Mouse (Mus musculus): ENCODE results near the gene Asz1. TPM values are rescaled to one million over a fixed set of nuclear protein-coding genes. Genes with fewer than 3 reads are reported as not detected.

The Asz1 gene
- not detected for total RNA-seq (2021)
- long read RNA-seq, experiment 1 = 0 reads
- long read RNA-seq, experiment 2 = 0 reads

- Histone ChIP-seq H3K27ac (no peak within 1 kb of the TSS), H3K4me3 (no peak within 1 kb of the TSS)
- TF ChIP-seq CTCF (IDR thresholded peaks at IDR 0.05) = no peak
- no peak for DNase-seq
- intact Hi-C loops (cut with DNase I) = no loop called here
Observed at GRCm38 (mm10) chr6:18108934-18109333, at the start of gene Asz1. Gene Asz1, minus strand, starts transcription at chr6:18109061.

- no peak for TF ChIP-seq CTCF (IDR thresholded peaks at IDR 0.05)
- intact Hi-C loops (cut with DNase I) = no loop called here
- Histone ChIP-seq H3K4me3 (no peak overlapping the region), H3K27ac (no peak overlapping the region)
- DNase-seq = peak; percentile 47
Observed at GRCm38 (mm10) chr6:18153031-18153430, 44.2 kb upstream of the Asz1 start.

- intact Hi-C loops (cut with DNase I) = no loop called here
- peak; percentile 4; the same call in 1 of the 2 replicates for TF ChIP-seq CTCF (IDR thresholded peaks at IDR 0.05)
- Histone ChIP-seq H3K4me3 (no peak overlapping the region), H3K27ac (no peak overlapping the region)
- DNase-seq = no peak
Observed at GRCm38 (mm10) chr6:18135246-18135645, 26.4 kb upstream of the Asz1 start.

- Histone ChIP-seq H3K27ac (no peak overlapping the region), H3K4me3 (no peak overlapping the region)
- no peak for DNase-seq
- TF ChIP-seq CTCF (IDR thresholded peaks at IDR 0.05) = no peak
- intact Hi-C loops (cut with DNase I) = no loop called here
Observed at GRCm38 (mm10) chr6:18128059-18128458, 19.2 kb upstream of the Asz1 start.

GRCm38 (mm10) chr6:18127206-18127983 lies 18.5 kb upstream of the Asz1 start:
- TF ChIP-seq CTCF (IDR thresholded peaks at IDR 0.05) = no peak
- no peak overlapping the region for H3K4me3 ChIP-seq
- no peak overlapping the region for H3K27ac ChIP-seq
- no peak for DNase-seq
- intact Hi-C loops (cut with DNase I) = no loop called here

- TF ChIP-seq CTCF (IDR thresholded peaks at IDR 0.05) = no peak
- no peak for DNase-seq
- intact Hi-C loops (cut with DNase I) = no loop called here
- H3K4me3 ChIP-seq = no peak overlapping the region
- H3K27ac ChIP-seq = no peak overlapping the region
Observed at GRCm38 (mm10) chr6:18096861-18097260, 12.0 kb downstream of the Asz1 start.

GRCm38 (mm10) chr6:18089098-18089497 lies 19.8 kb downstream of the Asz1 start:
- intact Hi-C loops (cut with DNase I) = no loop called here
- Histone ChIP-seq H3K4me3 (no peak overlapping the region), H3K27ac (no peak overlapping the region)
- no peak for DNase-seq
- TF ChIP-seq CTCF (IDR thresholded peaks at IDR 0.05) = no peak

- DNase-seq = no peak
- Histone ChIP-seq H3K27ac (no peak overlapping the region), H3K4me3 (no peak overlapping the region)
- intact Hi-C loops (cut with DNase I) = no loop called here
- peak; percentile 26; the same call in 1 of the 2 replicates for TF ChIP-seq CTCF (IDR thresholded peaks at IDR 0.05)
Observed at GRCm38 (mm10) chr6:18087160-18087804, 21.6 kb downstream of the Asz1 start.

GRCm38 (mm10) chr6:18078615-18079014 lies 30.2 kb downstream of the Asz1 start:
- no peak for DNase-seq
- Histone ChIP-seq H3K4me3 (no peak overlapping the region), H3K27ac (no peak overlapping the region)
- intact Hi-C loops (cut with DNase I) = no loop called here
- peak; percentile 59 for TF ChIP-seq CTCF (IDR thresholded peaks at IDR 0.05)

GRCm38 (mm10) chr6:18076986-18077385 lies 31.9 kb downstream of the Asz1 start:
- H3K27ac ChIP-seq = no peak overlapping the region
- intact Hi-C loops (cut with DNase I) = no loop called here
- no peak for DNase-seq
- no peak overlapping the region for H3K4me3 ChIP-seq
- TF ChIP-seq CTCF (IDR thresholded peaks at IDR 0.05) = no peak

GRCm38 (mm10) chr6:18076577-18076976 lies 32.3 kb downstream of the Asz1 start:
- no peak overlapping the region for H3K27ac ChIP-seq
- TF ChIP-seq CTCF (IDR thresholded peaks at IDR 0.05) = no peak
- intact Hi-C loops (cut with DNase I) = no loop called here
- no peak overlapping the region for H3K4me3 ChIP-seq
- no peak for DNase-seq

GRCm38 (mm10) chr6:18057899-18058298 lies 51.0 kb downstream of the Asz1 start:
- no peak for TF ChIP-seq CTCF (IDR thresholded peaks at IDR 0.05)
- Histone ChIP-seq H3K4me3 (no peak overlapping the region), H3K27ac (no peak overlapping the region)
- DNase-seq = no peak
- intact Hi-C loops (cut with DNase I) = no loop called here

GRCm38 (mm10) chr6:18051702-18052101 lies 57.2 kb downstream of the Asz1 start:
- no peak overlapping the region for H3K4me3 ChIP-seq
- intact Hi-C loops (cut with DNase I) = no loop called here

More at GRCm38 (mm10) chr6:18051702-18052101, 57.2 kb downstream of the Asz1 start:
- H3K27ac ChIP-seq = no peak overlapping the region
- TF ChIP-seq CTCF (IDR thresholded peaks at IDR 0.05) = no peak
- no peak for DNase-seq
